Mouse (Mus musculus) layer of hippocampus, postnatal 36 days (tissue): Measurements from ENCODE around the gene Kat8. TPM values are rescaled to one million over a fixed set of nuclear protein-coding genes. Genes with fewer than 3 reads are reported as not detected.
"Not testable (repeated sequence)": the region's sequence is repeated elsewhere in the genome, so short reads cannot be mapped to it uniquely, and the experiment has no call there.

Source experiments
- DNase-seq, 2 experiments: peaks; one replicate each; pipeline ENCODE4 v3.0.0; 2022
- total RNA-seq, 2 experiments: library from RNA; stranded (reverse); gene quantifications; 2 replicates each; pipeline ENCODE4 v1.2.3; 2021

Gene Kat8
- total RNA-seq: 10 to 100 TPM; 33.8 to 36.2 TPM

DNA sequence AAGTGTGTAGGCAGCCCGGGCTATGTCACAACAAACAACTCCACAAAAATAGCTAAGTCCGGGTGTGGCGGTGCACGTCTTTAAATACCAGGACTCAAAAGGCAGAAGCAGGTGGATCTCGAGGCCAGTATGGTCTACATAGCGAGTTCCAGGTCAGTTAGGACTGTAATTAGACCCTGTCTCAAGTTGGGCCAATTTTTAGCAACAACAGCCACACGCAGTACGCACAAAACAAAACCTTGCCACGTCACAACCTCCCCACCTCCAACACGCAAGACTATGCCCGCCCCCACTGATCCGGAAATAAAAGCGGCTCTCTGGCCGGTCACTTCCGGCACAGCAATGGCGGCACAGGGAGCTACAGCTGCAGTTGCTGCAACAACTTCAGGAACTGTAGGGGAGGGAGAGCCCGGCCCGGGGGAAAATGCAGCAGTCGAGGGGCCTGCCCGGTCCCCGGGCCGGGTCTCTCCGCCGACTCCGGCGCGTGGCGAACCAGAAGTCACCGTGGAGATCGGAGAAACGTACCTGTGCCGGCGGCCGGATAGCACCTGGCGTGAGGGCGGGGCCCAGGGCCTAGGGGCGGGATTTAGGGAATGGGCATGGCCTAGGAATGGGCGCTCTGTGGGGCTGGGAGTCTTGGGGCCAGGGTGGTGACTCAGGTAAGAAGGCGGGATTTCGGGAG, at the start of gene Kat8:
Gene Kat8, plus strand, starts transcription at position 327 of the 682 bp plus-strand sequence.
- peak; percentile 86 for DNase-seq

- no peak for DNase-seq
Measured at GRCm38 (mm10) chr7:127866434-127866833, 45.9 kb upstream of the Kat8 start.

DNA sequence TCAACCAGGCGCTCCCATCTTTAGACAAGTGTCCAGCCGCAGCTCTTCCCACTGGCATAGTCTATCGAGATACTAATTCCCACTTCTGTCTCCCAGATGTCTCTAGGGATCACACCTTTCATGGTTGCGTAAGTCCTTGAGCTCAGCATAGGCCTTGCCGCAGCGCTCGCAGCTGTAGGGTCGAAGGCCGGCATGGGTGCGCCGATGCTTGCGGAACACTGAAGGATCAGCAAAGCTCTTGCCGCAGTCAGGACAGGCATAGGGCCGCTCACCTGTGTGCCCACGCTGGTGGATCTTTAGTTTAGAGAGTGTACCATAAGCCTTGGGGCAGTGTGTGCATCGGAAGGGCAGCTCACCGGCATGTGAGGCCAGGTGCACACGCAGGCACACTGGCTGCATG, 44.7 kb upstream of the Kat8 start:
- DNase-seq: no peak

DNA sequence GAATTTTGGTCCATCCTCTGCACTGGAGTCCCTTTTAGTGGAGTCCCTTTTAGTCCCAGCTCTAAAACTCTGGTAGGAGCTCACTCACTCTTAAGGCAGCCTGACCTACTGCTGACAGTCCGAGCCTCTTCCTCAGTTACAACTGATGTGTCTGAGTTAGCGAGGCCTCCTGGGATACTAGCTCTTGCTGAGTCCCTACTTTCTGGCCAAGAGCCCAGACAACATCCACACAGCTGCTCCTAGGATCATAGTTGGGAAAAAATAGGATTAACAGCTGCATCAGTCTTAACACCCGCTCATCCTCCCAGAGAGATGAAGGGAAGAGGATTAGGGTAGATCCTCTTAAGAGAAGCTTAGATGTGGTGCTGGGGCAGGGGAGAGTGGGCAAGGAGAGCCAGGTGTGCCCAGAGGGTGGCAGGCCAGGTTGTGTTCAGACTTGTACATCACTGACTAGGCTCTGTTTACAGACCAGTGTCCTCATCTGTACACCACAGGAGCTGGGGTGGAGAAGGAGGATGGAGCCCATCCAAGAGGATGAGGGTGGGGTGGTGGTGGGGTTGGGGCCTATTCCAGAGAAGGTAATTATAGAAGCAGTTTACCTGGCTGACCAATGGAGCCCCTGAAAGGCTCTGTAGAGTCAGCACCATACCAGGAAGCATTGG, 43.0 kb upstream of the Kat8 start:
- no peak for DNase-seq

DNA sequence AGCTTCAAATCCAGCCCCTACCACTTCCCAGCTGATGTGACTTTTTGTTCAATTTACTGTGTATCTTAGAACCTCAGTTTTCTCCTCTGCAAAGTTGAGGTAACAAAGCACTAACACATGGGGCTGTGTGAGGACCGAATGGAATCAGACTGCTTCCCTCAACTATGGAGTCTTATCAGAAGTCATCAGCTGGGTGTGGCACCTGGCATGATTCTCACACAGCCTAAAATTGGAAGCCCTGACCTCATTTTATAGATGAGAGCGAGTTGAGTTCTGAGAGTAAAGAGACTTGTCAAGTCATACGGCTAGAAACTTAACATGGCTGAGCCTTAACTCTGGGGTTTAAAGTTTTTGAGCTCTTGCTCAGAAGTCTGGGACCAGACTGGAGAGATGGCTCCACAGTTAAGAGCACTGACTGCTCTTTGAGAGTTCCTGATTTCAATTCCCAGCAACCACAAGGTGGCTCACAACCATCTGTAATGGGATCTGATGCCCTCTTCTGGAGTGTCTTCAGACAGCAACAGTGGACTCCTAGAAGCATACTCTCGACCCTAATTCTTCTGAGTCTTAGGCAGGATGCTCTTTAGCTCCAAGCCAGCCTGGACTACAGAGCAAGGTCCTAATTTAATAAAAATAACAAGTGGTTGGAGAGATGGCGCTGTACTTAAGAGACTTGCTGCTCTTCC, 42.0 kb upstream of the Kat8 start:
- no peak for DNase-seq

GRCm38 (mm10) chr7:127874812-127875626, 37.3 kb upstream of the Kat8 start:
- no peak for DNase-seq

- DNase-seq: peak; percentile 93 to 94
Measured at GRCm38 (mm10) chr7:127875627-127876001, 36.7 kb upstream of the Kat8 start.

- peak; percentile 75 to 79 for DNase-seq
Measured at GRCm38 (mm10) chr7:127876041-127876466, 36.3 kb upstream of the Kat8 start, which contains the start of gene Zfp646. Gene Zfp646 (plus strand): TSS chr7:127876221.

DNA sequence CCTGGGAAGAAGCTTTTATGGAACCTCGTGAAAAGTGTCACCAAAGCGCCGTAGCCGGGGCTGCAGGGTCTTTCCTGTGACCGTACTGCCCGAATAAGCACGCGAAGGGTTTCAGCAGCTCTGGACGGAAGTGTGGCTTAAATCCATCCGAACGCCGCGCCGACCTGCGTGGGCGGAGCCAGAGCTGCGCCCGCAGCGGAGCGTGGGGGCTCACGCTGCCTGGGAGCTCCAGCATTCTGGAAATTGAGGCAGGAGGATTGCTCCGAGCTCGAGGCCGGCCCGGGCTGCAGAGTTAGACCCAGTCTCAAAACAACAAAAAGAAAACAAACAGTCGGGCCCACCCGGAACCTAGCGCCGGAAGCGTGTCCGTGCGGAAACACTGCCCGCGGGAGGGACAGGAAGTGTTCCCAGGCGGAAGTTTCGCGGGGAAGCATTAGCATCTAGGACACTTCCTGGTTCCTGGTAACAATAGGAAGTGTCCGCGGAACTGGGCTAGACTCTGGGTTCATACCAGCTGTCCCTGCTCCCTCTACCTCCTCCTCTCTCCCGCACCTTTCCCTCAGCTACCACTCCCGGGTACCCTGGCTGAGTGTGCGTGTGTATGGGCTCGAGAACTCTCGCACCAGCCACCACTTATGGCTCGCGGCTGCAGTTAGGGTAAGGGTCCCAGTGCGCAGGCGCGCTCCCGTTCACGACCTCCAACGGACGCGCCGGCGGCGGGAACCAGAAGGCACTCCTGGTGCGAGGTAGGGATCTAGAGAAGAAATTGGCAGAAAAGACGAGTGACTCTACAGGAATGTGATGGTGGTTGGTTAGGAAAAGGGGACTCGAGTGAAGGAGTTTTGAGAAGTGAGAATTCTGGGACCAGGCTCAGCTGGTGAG, 35.6 kb upstream of the Kat8 start, which contains the start of gene Zfp668:
Gene Zfp668, minus strand, starts transcription at position 362 of the 882 bp plus-strand sequence.
- DNase-seq: peak; percentile 88

DNA sequence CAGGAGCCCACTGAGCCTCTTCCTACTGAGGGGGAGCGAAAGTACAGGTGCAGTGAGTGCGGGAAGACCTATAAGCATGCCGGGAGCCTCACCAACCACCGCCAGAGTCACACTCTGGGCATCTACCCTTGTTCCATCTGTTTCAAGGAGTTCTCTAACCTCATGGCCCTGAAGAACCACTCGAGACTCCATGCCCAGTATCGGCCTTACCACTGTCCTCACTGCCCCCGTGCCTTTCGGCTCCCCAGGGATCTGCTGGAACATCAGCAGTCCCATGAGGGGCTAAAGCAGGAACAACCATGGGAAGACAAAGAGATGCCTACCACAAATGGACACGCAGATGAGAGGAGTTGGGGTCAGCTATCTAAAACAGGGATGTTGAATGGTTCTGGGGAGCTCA, 33.0 kb upstream of the Kat8 start:
- no peak for DNase-seq

- no peak for DNase-seq
Measured at GRCm38 (mm10) chr7:127880431-127880830, 31.9 kb upstream of the Kat8 start.

DNA sequence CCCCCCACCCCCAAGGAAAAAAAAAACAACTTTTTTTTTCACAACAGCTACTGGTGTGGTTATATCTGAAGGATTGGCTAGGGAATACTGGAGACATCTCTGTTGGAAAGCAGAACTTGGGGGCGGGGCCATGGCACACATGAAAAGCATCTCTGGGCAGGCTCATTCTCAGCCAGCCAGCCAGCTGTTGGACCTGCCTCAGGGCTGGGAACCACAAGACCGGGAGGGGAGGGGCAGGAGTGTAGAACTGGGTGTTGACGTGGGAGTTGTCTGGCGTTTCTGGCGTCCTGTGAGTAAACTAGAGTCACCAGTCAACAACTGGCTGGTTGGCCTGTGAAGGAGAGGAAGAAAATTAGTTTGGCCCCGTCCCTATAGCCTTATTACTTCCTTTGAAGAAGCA, 26.4 kb upstream of the Kat8 start:
- no peak for DNase-seq

DNA sequence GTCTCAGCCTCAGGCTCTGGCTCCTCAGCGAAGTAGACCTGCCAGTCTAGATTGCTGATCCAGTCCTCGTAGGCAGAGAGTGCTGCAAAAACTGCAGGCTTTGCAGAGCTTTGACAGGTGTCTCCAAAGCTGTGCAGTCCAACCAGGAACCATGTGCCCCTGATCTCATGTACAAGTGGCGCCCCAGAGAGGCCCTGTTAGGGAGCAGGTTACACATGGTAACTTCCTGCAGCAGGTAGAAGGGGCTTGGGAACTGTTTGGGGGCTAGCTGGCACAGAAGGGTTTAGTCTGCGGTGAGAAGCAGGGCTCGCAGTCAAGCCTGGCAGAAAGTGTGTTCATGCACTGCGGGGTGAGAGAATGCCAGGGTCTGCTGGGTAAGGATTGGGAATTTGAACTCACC, 25.8 kb upstream of the Kat8 start:
- no peak for DNase-seq

DNA sequence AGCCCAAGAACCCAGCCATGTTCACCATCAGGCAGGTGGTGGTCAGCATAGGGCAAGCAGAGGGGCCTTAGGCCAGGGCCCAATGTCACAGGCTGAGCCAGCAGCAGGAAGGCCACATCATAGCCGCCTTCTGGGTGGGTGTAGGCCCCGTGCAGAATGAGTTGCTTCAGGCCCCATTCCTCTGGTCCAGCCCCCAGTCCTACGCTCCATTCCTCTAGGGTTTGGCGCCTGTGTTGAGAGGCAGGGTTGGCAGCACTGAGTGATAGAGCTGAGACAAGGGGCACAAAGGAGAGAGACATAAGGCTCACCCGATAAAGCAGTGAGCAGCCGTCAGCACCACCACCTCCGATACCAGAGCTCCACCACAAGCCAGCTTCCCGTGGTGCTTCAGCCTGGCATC, 25.1 kb upstream of the Kat8 start:
- no peak for DNase-seq

DNA sequence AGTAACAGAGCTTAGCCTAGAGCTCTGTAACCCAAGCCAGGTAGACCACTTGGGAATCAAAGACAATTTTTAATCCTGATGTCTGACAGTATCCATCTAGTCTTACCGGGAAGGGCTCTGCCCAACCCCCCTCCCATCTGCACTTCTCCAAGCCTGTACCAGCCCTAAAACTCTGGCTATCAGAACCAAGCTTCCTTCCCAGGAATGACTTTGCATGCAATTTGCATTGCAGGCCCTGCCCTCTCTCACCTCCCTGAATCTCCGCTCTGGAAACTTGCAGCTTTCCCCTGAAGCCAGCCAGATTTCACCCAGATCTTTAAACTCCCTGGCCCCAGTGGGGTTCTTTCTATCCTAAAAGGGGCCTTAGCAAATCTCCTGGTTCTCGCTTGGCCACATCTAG, 24.5 kb upstream of the Kat8 start:
- DNase-seq: no peak

- no peak for DNase-seq
Measured at GRCm38 (mm10) chr7:127888821-127889220, 23.5 kb upstream of the Kat8 start.

DNA sequence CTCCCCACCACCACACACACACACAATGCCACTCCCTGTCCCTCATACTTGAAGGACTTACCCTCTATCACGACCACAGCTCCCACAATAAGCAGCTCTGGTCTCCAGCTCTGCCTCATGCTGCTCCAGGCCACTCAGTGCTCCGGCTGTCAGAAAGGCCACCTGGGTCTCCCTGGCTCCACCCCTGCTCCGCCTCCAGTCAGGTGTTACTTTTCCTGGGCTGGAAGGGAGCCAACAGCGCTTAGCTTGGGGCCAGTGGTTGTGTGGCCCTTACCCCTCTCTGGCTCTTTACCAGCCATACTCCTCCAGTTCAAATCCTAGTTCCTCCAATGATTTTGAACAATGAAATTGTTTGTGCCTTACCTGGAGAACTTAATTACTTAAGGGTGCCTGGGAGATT, 21.5 kb upstream of the Kat8 start, which contains the start of gene Prss53:
Gene Prss53, minus strand, starts transcription at position 173 of the 400 bp plus-strand sequence.
- DNase-seq: no peak

DNA sequence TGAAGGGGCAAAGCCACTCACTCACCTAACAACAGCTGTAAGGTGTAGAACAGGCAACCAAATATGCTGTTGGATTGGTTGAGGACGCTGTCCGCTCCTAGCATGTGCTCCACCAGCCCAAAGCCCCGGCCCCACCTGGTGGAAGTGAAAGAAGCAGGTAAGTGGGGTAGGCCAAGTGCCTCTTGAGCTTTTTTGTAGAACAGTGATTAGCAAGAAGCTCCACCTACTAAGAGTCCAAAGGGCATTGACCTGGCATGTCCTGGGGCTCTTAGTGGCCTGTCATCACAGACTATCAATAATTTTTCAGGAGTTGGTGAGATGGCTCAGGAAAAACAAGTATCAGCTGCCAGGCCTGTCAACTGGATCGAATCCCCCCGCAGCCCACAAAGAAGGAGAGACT, 17.8 kb upstream of the Kat8 start:
- no peak for DNase-seq

DNA sequence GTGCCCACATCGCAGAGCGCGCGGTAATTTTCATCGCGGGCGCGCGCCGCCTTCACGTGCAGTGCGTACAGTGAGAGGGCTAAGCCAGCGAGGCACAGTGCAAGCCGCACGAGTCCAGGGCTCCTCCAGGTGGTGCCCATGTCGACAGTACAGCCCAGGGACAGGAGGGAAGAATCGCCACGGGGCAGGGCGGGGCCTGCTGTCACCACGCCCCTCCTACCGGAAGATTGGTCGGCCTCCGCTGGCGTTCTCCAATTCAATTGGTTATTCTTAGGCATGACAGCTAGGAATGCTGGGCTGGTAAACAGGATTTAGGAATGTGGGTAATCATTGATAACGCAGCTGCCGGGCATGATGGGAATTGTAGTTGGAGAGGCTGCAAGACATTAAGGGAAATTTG, 16.9 kb upstream of the Kat8 start, which contains the start of the genes Gm21974 and Vkorc1:
Gene Gm21974, minus strand, starts transcription at position 13 of the 400 bp plus-strand sequence.
Gene Vkorc1, minus strand, starts transcription at position 176 of the 400 bp plus-strand sequence.
- peak; percentile 92 to 94 for DNase-seq

- DNase-seq: not testable (repeated sequence)
Measured at GRCm38 (mm10) chr7:127895891-127896290, 16.4 kb upstream of the Kat8 start.

DNA sequence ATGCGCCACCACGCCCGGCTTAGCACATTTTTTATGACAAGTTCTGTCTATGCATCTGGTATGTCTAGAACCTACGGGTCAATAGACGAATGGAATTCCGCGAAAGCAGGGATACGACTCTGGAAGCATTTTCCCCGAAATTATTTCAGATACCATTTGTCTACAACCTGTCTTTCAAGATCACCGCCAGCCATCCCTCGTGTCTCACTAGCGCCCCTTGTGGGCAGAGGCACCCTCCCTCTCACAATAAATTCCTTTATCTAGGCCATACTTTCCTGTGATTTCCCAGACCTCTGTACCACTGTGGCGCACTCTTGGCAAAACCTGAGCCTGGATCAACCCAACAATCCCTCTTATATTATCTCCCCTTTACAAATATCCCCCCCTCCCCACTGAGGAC, 15.9 kb upstream of the Kat8 start:
- DNase-seq: peak in 1 of 2 experiments; percentile 40
